Mouse (Mus musculus): Measurements from ENCODE around the gene Emilin1. TPM values are rescaled to one million over a fixed set of nuclear protein-coding genes. Genes with fewer than 3 reads are reported as not detected.

Emilin1 gene
- polyA plus RNA-seq, 1 experiment = 59.2 TPM

- no peak for DNase-seq (ENCODE audit: low spot score)
Observed at GRCm38 (mm10) chr5:30925217-30925616, 12.0 kb downstream of the Emilin1 start.

- DNase-seq (ENCODE audit: low spot score) = no peak
Observed at GRCm38 (mm10) chr5:30926073-30926472, 12.9 kb downstream of the Emilin1 start.

- no peak for DNase-seq (ENCODE audit: low spot score)
Observed at GRCm38 (mm10) chr5:30927945-30928529, 14.8 kb downstream of the Emilin1 start.

GRCm38 (mm10) chr5:30930121-30930520, 16.9 kb downstream of the Emilin1 start:
- DNase-seq (ENCODE audit: low spot score) = no peak

GRCm38 (mm10) chr5:30930846-30931245, 17.6 kb downstream of the Emilin1 start:
- no peak for DNase-seq (ENCODE audit: low spot score)

- DNase-seq (ENCODE audit: low spot score) = no peak
Observed at GRCm38 (mm10) chr5:30931378-30931777, 18.2 kb downstream of the Emilin1 start.

GRCm38 (mm10) chr5:30933705-30934104, 20.5 kb downstream of the Emilin1 start:
- DNase-seq (ENCODE audit: low spot score) = no peak

GRCm38 (mm10) chr5:30934725-30935461, 21.7 kb downstream of the Emilin1 start:
- DNase-seq (ENCODE audit: low spot score) = no peak

GRCm38 (mm10) chr5:30943004-30943403, 29.8 kb downstream of the Emilin1 start:
- DNase-seq (ENCODE audit: low spot score) = no peak

GRCm38 (mm10) chr5:30944344-30944743, 31.1 kb downstream of the Emilin1 start:
- DNase-seq (ENCODE audit: low spot score) = no peak

GRCm38 (mm10) chr5:30944956-30945781, 32.0 kb downstream of the Emilin1 start, which contains the start of gene Cgref1:
TSS of gene Cgref1 (minus strand) at chr5:30945591.
- peak; percentile 44 for DNase-seq (ENCODE audit: low spot score)

GRCm38 (mm10) chr5:30948620-30949019, 35.4 kb downstream of the Emilin1 start:
- DNase-seq (ENCODE audit: low spot score) = no peak

- DNase-seq (ENCODE audit: low spot score) = peak; percentile 74
Observed at GRCm38 (mm10) chr5:30949654-30950326, 36.6 kb downstream of the Emilin1 start.

GRCm38 (mm10) chr5:30950451-30950850, 37.2 kb downstream of the Emilin1 start:
- no peak for DNase-seq (ENCODE audit: low spot score)

- DNase-seq (ENCODE audit: low spot score) = no peak
Observed at GRCm38 (mm10) chr5:30950922-30951321, 37.7 kb downstream of the Emilin1 start.

- DNase-seq (ENCODE audit: low spot score) = no peak
Observed at GRCm38 (mm10) chr5:30951706-30952105, 38.5 kb downstream of the Emilin1 start.

- DNase-seq (ENCODE audit: low spot score) = no peak
Observed at GRCm38 (mm10) chr5:30952551-30952950, 39.3 kb downstream of the Emilin1 start.

- DNase-seq (ENCODE audit: low spot score) = no peak
Observed at GRCm38 (mm10) chr5:30954065-30954464, 40.9 kb downstream of the Emilin1 start.

GRCm38 (mm10) chr5:30954556-30954955, 41.4 kb downstream of the Emilin1 start:
- DNase-seq (ENCODE audit: low spot score) = no peak

GRCm38 (mm10) chr5:30955751-30956150, 42.5 kb downstream of the Emilin1 start:
- DNase-seq (ENCODE audit: low spot score) = no peak

GRCm38 (mm10) chr5:30957891-30958290, 44.7 kb downstream of the Emilin1 start:
- no peak for DNase-seq (ENCODE audit: low spot score)
